Mouse (Mus musculus): ENCODE measurements around the gene Umodl1. TPM values are rescaled to one million over a fixed set of nuclear protein-coding genes. Genes with fewer than 3 reads are reported as not detected.

Gene Umodl1
- total and polyA plus RNA-seq, 3 experiments = not detected

- no peaks in the 10 kb centered on the region for H3K79me2 ChIP-seq (ENCODE audit: control insufficient read depth, insufficient read depth, low read length, poor library complexity)
- no peak overlapping the region for H3K9ac ChIP-seq (ENCODE audit: control insufficient read depth, low read depth, low read length, poor library complexity, severe bottlenecking)
- H3K4me1 ChIP-seq (ENCODE audit: control insufficient read depth in 1 of 2, insufficient read depth in 2 of 2, low read length in 2 of 2) = peaks cover 12 to 26% of the 10 kb centered on the region in 2 experiments
- TF ChIP-seq NRF1 (IDR thresholded peaks at IDR 0.05; ENCODE audit: insufficient read depth, low read depth, low read length, poor library complexity, severe bottlenecking) = no peak
- TF ChIP-seq SIN3A (IDR thresholded peaks at IDR 0.05; ENCODE audit: low read length) = no peak
- TF ChIP-seq KAT2A (conservative IDR thresholded peaks at IDR 0.05; ENCODE audit: low read depth, low read length) = no peak
- no peak for TF ChIP-seq MEF2A (IDR thresholded peaks at IDR 0.05; ENCODE audit: extremely low read depth, insufficient replicate concordance, low read depth, low read length, poor library complexity, severe bottlenecking)
- no peak for TF ChIP-seq NELFE (IDR thresholded peaks at IDR 0.05; ENCODE audit: low read depth, low read length)
- no peak for TF ChIP-seq ZC3H11A (IDR thresholded peaks at IDR 0.05; ENCODE audit: low read depth, low read length)
- no peak for TF ChIP-seq UBTF (IDR thresholded peaks at IDR 0.05; ENCODE audit: borderline replicate concordance, insufficient read depth, low read depth, low read length)
- no peak for TF ChIP-seq POLR2AphosphoS2 (IDR thresholded peaks at IDR 0.05; ENCODE audit: low read length)
- TF ChIP-seq MAZ (IDR thresholded peaks at IDR 0.05; ENCODE audit: low read depth, low read length) = no peak
- TF ChIP-seq ELF1 (IDR thresholded peaks at IDR 0.05; ENCODE audit: low read depth, low read length) = no peak
- no peak for TF ChIP-seq GATA1 (IDR thresholded peaks at IDR 0.05; ENCODE audit: low read depth, low read length)
- no peak for TF ChIP-seq MXI1 (IDR thresholded peaks at IDR 0.05; ENCODE audit: low read depth, low read length)
- TF ChIP-seq MYB (IDR thresholded peaks at IDR 0.05; ENCODE audit: low read depth, low read length) = no peak
- TF ChIP-seq JUND (IDR thresholded peaks at IDR 0.05; ENCODE audit: low read depth, low read length) = no peak
- TF ChIP-seq EP300 (IDR thresholded peaks at IDR 0.05; ENCODE audit: low read depth in 1 of 2, low read length in 2 of 2) = no peak
- TF ChIP-seq TCF12 (IDR thresholded peaks at IDR 0.05; ENCODE audit: low read depth, low read length) = no peak
- no peak for TF ChIP-seq ZNF384 (IDR thresholded peaks at IDR 0.05; ENCODE audit: low read depth, low read length)
- no peak for TF ChIP-seq HCFC1 (IDR thresholded peaks at IDR 0.05; ENCODE audit: low read depth, low read length)
- no peak for TF ChIP-seq E2F4 (IDR thresholded peaks at IDR 0.05; ENCODE audit: borderline replicate concordance, low read depth, low read length)
- TF ChIP-seq TBP (IDR thresholded peaks at IDR 0.05; ENCODE audit: low read depth, low read length) = no peak
- no peak overlapping the region for H3K4me3 ChIP-seq (ENCODE audit: control insufficient read depth in 1 of 2, insufficient read depth in 1 of 2, low read depth in 2 of 2, low read length in 2 of 2)
- H3K27me3 ChIP-seq (ENCODE audit: control insufficient read depth in 1 of 2, insufficient read depth in 2 of 2, low read length in 2 of 2) = no peaks in the 10 kb centered on the region
- no peaks in the 10 kb centered on the region for H3K9me3 ChIP-seq (replicated peaks; ENCODE audit: insufficient read depth, low read length)
- H3K36me3 ChIP-seq (ENCODE audit: control insufficient read depth in 1 of 2, insufficient read depth in 2 of 2, low read length in 2 of 2) = peaks cover 0 to 23% of the 10 kb centered on the region in 2 experiments; a peak in 2 of 4 replicates
- peak overlapping the region; percentile 77 for H3K27ac ChIP-seq (ENCODE audit: control insufficient read depth, low read depth, low read length)
- peak; percentile 20 for DNase-seq (ENCODE audit: low read depth, low spot score)
Observed at GRCm38 (mm10) chr17:31033251-31033650, 78.8 kb downstream of the Umodl1 start.

- Histone ChIP-seq H3K27ac (ENCODE audit: control insufficient read depth, low read depth, low read length) (peak overlapping the region; percentile 78), H3K36me3 (ENCODE audit: control insufficient read depth in 1 of 2, insufficient read depth in 2 of 2, low read length in 2 of 2) (peaks cover 0 to 32% of the 10 kb centered on the region in 2 experiments; a peak in 2 of 4 replicates), H3K9me3 (replicated peaks; ENCODE audit: insufficient read depth, low read length) (no peaks in the 10 kb centered on the region), H3K79me2 (ENCODE audit: control insufficient read depth, insufficient read depth, low read length, poor library complexity) (no peaks in the 10 kb centered on the region), H3K9ac (ENCODE audit: control insufficient read depth, low read depth, low read length, poor library complexity, severe bottlenecking) (peak overlapping the region; percentile 15; the same call in 1 of the 2 replicates), H3K4me1 (ENCODE audit: control insufficient read depth in 1 of 2, insufficient read depth in 2 of 2, low read length in 2 of 2) (peaks cover 21 to 35% of the 10 kb centered on the region in 2 experiments), H3K27me3 (ENCODE audit: control insufficient read depth in 1 of 2, insufficient read depth in 2 of 2, low read length in 2 of 2) (no peaks in the 10 kb centered on the region), H3K4me3 (ENCODE audit: control insufficient read depth in 1 of 2, insufficient read depth in 1 of 2, low read depth in 2 of 2, low read length in 2 of 2) (peak overlapping the region in 1 of 2 experiments; percentile 8; a peak in 1 of 4 replicates)
- DNase-seq (ENCODE audit: low read depth, low spot score) = peak; percentile 88
- TF ChIP-seq USF2 (IDR thresholded peaks at IDR 0.05; ENCODE audit: borderline replicate concordance in 1 of 2, insufficient read depth in 1 of 2, low read depth in 1 of 2, low read length in 2 of 2) = peak in 1 of 2 experiments; percentile 67; a peak in 3 of 4 replicates
- TF ChIP-seq GABPA (IDR thresholded peaks at IDR 0.05; ENCODE audit: low read depth, low read length) = no peak
- peak; percentile 92 for TF ChIP-seq GATA1 (IDR thresholded peaks at IDR 0.05; ENCODE audit: low read depth, low read length)
- TF ChIP-seq HCFC1 (IDR thresholded peaks at IDR 0.05; ENCODE audit: low read depth, low read length) = no peak
- TF ChIP-seq MYB (IDR thresholded peaks at IDR 0.05; ENCODE audit: low read depth, low read length) = peak; percentile 39; the same call in 1 of the 2 replicates
- TF ChIP-seq KAT2A (conservative IDR thresholded peaks at IDR 0.05; ENCODE audit: low read depth, low read length) = no peak
- 0 out of 4 replicates have a peak, but pooled peaks of 1 of the 2 experiments have one; percentile 23 for TF ChIP-seq POLR2A (IDR thresholded peaks at IDR 0.05; ENCODE audit: control insufficient read depth in 1 of 2, insufficient read depth in 1 of 2, low read depth in 1 of 2, low read length in 2 of 2, poor library complexity in 1 of 2)
- peak; percentile 91 for TF ChIP-seq RCOR1 (IDR thresholded peaks at IDR 0.05; ENCODE audit: low read depth, low read length)
- TF ChIP-seq SMC3 (IDR thresholded peaks at IDR 0.05; ENCODE audit: low read depth, low read length) = no peak
- TF ChIP-seq ZC3H11A (IDR thresholded peaks at IDR 0.05; ENCODE audit: low read depth, low read length) = no peak
- TF ChIP-seq TCF12 (IDR thresholded peaks at IDR 0.05; ENCODE audit: low read depth, low read length) = peak; percentile 93
- TF ChIP-seq ZKSCAN1 (IDR thresholded peaks at IDR 0.05; ENCODE audit: low read depth, low read length) = no peak
- peak; percentile 94 for TF ChIP-seq USF1 (IDR thresholded peaks at IDR 0.05; ENCODE audit: low read depth, low read length)
- TF ChIP-seq POLR2AphosphoS5 (IDR thresholded peaks at IDR 0.05; ENCODE audit: borderline replicate concordance, low read depth, low read length) = no peak
- peak; percentile 76 for TF ChIP-seq MAX (IDR thresholded peaks at IDR 0.05; ENCODE audit: low read length)
- peak; percentile 100 for TF ChIP-seq ETS1 (IDR thresholded peaks at IDR 0.05; ENCODE audit: low read depth, low read length)
- peak; percentile 91 for TF ChIP-seq TAL1 (IDR thresholded peaks at IDR 0.05; ENCODE audit: low read length)
Observed at GRCm38 (mm10) chr17:31034165-31034564, 79.7 kb downstream of the Umodl1 start.

Data from MEL (cell line).